Mouse (Mus musculus): ENCODE results near the gene P3h3.
"Not testable (repeated sequence)": the region's sequence is repeated elsewhere in the genome, so short reads cannot be mapped to it uniquely, and the experiment has no call there.

P3h3 gene

GRCm38 (mm10) chr6:124856916-124857839 is at the start of gene P3h3:
Gene P3h3 (minus strand): TSS chr6:124857752.
- peak; percentile 41 for DNase-seq (ENCODE audit: low read depth, low spot score)

- DNase-seq (ENCODE audit: low read depth, low spot score) = no peak
Measured at GRCm38 (mm10) chr6:124904991-124905860, 47.7 kb upstream of the P3h3 start.

- DNase-seq (ENCODE audit: low read depth, low spot score) = peak; percentile 87
Measured at GRCm38 (mm10) chr6:124904161-124904981, 46.8 kb upstream of the P3h3 start.

- DNase-seq (ENCODE audit: low read depth, low spot score) = peak; percentile 93
Measured at GRCm38 (mm10) chr6:124903580-124904151, 46.1 kb upstream of the P3h3 start.

GRCm38 (mm10) chr6:124901851-124902250 is 44.3 kb upstream of the P3h3 start:
- no peak for DNase-seq (ENCODE audit: low read depth, low spot score)

- DNase-seq (ENCODE audit: low read depth, low spot score) = no peak
Measured at GRCm38 (mm10) chr6:124900801-124901480, 43.4 kb upstream of the P3h3 start.

GRCm38 (mm10) chr6:124900056-124900800 is 42.7 kb upstream of the P3h3 start:
- no peak for DNase-seq (ENCODE audit: low read depth, low spot score)

GRCm38 (mm10) chr6:124898359-124898758 is 40.8 kb upstream of the P3h3 start:
- DNase-seq (ENCODE audit: low read depth, low spot score) = no peak

GRCm38 (mm10) chr6:124894113-124894512 is 36.6 kb upstream of the P3h3 start:
- DNase-seq (ENCODE audit: low read depth, low spot score) = not testable (repeated sequence)

GRCm38 (mm10) chr6:124890997-124891396 is 33.4 kb upstream of the P3h3 start:
- no peak for DNase-seq (ENCODE audit: low read depth, low spot score)

- no peak for DNase-seq (ENCODE audit: low read depth, low spot score)
Measured at GRCm38 (mm10) chr6:124888555-124889125, 31.1 kb upstream of the P3h3 start.

- DNase-seq (ENCODE audit: low read depth, low spot score) = no peak
Measured at GRCm38 (mm10) chr6:124887986-124888385, 30.4 kb upstream of the P3h3 start, which contains the start of gene Cd4. Gene Cd4 (minus strand): TSS chr6:124888221.

GRCm38 (mm10) chr6:124885956-124886381 is 28.4 kb upstream of the P3h3 start:
- no peak for DNase-seq (ENCODE audit: low read depth, low spot score)

- DNase-seq (ENCODE audit: low read depth, low spot score) = no peak
Measured at GRCm38 (mm10) chr6:124884714-124885500, 27.4 kb upstream of the P3h3 start.

GRCm38 (mm10) chr6:124883351-124883750 is 25.8 kb upstream of the P3h3 start:
- no peak for DNase-seq (ENCODE audit: low read depth, low spot score)

- no peak for DNase-seq (ENCODE audit: low read depth, low spot score)
Measured at GRCm38 (mm10) chr6:124881821-124882220, 24.3 kb upstream of the P3h3 start.

GRCm38 (mm10) chr6:124879390-124879789 is 21.8 kb upstream of the P3h3 start:
- no peak for DNase-seq (ENCODE audit: low read depth, low spot score)

GRCm38 (mm10) chr6:124874348-124874747 is 16.8 kb upstream of the P3h3 start:
- no peak for DNase-seq (ENCODE audit: low read depth, low spot score)
